Mouse (Mus musculus) liver, embryonic 14.5 days (tissue): Measurements from ENCODE around the gene Selenof.

Experiments
- CTCF ChIP-seq: IDR thresholded peaks from 2 replicates; pipeline ENCODE4 v1.5.1; 2016; ENCODE audit warnings: antibody characterized with exemption, low read depth, control low read depth
- EP300 ChIP-seq: IDR thresholded peaks from 2 replicates; pipeline ENCODE4 v1.6.1; 2016; ENCODE audit warnings: antibody characterized with exemption, low read depth

GRCm38 (mm10) chr3:144638110-144638509, 68.0 kb downstream of the Selenof start:
- TF ChIP-seq CTCF (no peak), EP300 (no peak)
